Comparison of ENCODE assay signal across 14 mouse cellular contexts in the genomic region with DNA sequence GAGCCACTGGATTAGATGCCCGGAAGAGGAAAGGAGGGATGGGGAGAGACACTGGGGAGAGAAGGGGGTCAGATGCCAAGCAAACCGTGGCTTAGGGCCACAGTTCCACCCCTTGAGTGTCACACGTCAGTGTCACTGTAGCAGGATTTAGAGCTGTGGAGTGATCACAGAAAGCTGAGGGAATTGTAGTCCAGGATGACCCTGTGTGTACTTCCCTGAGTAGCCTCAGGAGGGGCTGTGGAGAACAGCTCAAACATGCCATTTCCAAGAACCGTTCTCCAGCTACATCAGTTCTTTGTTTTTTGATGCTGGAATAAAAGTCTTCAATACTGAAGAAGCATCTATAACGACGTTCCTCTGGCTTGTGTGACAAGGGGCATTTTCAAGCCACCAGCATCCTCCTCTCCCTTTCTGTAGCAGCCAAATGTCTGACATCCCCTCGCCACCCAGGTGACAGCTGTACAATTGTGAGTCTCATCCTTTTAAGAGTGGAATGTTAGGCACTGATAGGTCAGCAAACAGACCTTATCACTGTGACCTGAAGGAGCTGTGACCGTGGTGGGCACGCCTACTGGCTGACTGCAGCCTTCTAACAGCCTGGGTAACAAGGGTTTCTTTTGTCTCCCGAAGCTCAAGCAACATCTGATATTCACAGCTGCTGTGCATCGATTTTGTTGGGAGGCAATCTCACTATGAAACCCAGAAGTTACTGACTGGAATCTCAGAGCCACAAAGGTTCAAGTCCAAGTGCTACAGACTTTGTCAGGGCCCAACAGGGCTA. TPM values are rescaled to one million over a fixed set of nuclear protein-coding genes. Genes with fewer than 3 reads are reported as not detected.
DNase-seq lines count a peak whose midpoint lies in the region; ATAC-seq lines count a peak whose summit lies in the region.
"Had no signal": no experiment of that assay in that cellular context is flagged by ENCODE, and none has a peak within 500 bp of the region (broad histone marks: within the 10 kb centered on the region; RNA-seq: fewer than 3 reads in every experiment).

No protein-coding gene starts in this region.

- WGBS in hindbrain, embryonic 10.5 days, result 40% methylated on average over 11 of the region's 11 CpGs
- WGBS in hindbrain, embryonic 13.5 days, result 38% methylated on average over 11 of the region's 11 CpGs
- 57% methylated on average over 11 of the region's 11 CpGs for WGBS in midbrain, embryonic 11.5 days
- 41% methylated on average over 11 of the region's 11 CpGs for WGBS in midbrain, embryonic 16.5 days
- 27% methylated on average over 11 of the region's 11 CpGs for WGBS in embryonic facial prominence, embryonic 13.5 days
- 47% methylated on average over 11 of the region's 11 CpGs for WGBS in midbrain, embryonic 15.5 days

- no peak overlapping the region for H3K4me3 ChIP-seq in hindbrain, embryonic 10.5 days
- H3K4me3 ChIP-seq in hindbrain, embryonic 13.5 days, result no peak overlapping the region
- no peak overlapping the region for H3K4me3 ChIP-seq in midbrain, embryonic 11.5 days (ENCODE audit: low read depth, low read length)
- no peak overlapping the region for H3K4me3 ChIP-seq in midbrain, embryonic 16.5 days (ENCODE audit: low read depth, low read length)
- H3K4me3 ChIP-seq in embryonic facial prominence, embryonic 13.5 days, result no peak overlapping the region
- no peak overlapping the region for H3K4me3 ChIP-seq in midbrain, embryonic 15.5 days
- H3K4me3 ChIP-seq: heart, embryonic 12.5 days had no signal

- H3K27me3 ChIP-seq in hindbrain, embryonic 10.5 days (ENCODE audit: insufficient read depth, poor library complexity, severe bottlenecking), result no peaks in the 10 kb centered on the region
- no peaks in the 10 kb centered on the region; the same call in 1 of the 2 replicates for H3K27me3 ChIP-seq in hindbrain, embryonic 13.5 days
- no peaks in the 10 kb centered on the region for H3K27me3 ChIP-seq in midbrain, embryonic 11.5 days (ENCODE audit: control insufficient read depth, insufficient read depth, low read length)
- no peaks in the 10 kb centered on the region for H3K27me3 ChIP-seq in midbrain, embryonic 16.5 days (ENCODE audit: control insufficient read depth, insufficient read depth, low read depth, low read length)
- no peaks in the 10 kb centered on the region for H3K27me3 ChIP-seq in embryonic facial prominence, embryonic 13.5 days
- H3K27me3 ChIP-seq in midbrain, embryonic 15.5 days (replicated peaks), result no peaks in the 10 kb centered on the region
- H3K27me3 ChIP-seq: heart, embryonic 12.5 days had no signal

- no peak overlapping the region for H3K9ac ChIP-seq in hindbrain, embryonic 13.5 days
- no peak overlapping the region for H3K9ac ChIP-seq in midbrain, embryonic 11.5 days (ENCODE audit: low read length)
- H3K9ac ChIP-seq in midbrain, embryonic 16.5 days (ENCODE audit: low read depth, low read length), result no peak overlapping the region
- H3K9ac ChIP-seq in embryonic facial prominence, embryonic 13.5 days, result no peak overlapping the region
- H3K9ac ChIP-seq in midbrain, embryonic 15.5 days, result no peak overlapping the region
- H3K9ac ChIP-seq: heart, embryonic 12.5 days had no signal

- H3K4me2 ChIP-seq in hindbrain, embryonic 13.5 days, result no peak overlapping the region
- no peak overlapping the region for H3K4me2 ChIP-seq in midbrain, embryonic 11.5 days
- no peak overlapping the region for H3K4me2 ChIP-seq in midbrain, embryonic 16.5 days (ENCODE audit: low read length)
- no peak overlapping the region for H3K4me2 ChIP-seq in embryonic facial prominence, embryonic 13.5 days
- no peak overlapping the region for H3K4me2 ChIP-seq in midbrain, embryonic 15.5 days
- H3K4me2 ChIP-seq: heart, embryonic 12.5 days had no signal

- no peaks in the 10 kb centered on the region for H3K36me3 ChIP-seq in hindbrain, embryonic 10.5 days
- H3K36me3 ChIP-seq in hindbrain, embryonic 13.5 days, result no peaks in the 10 kb centered on the region
- H3K36me3 ChIP-seq in midbrain, embryonic 11.5 days (ENCODE audit: control insufficient read depth, insufficient read depth, low read length), result no peaks in the 10 kb centered on the region
- H3K36me3 ChIP-seq in midbrain, embryonic 16.5 days (ENCODE audit: control insufficient read depth, insufficient read depth, low read length), result no peaks in the 10 kb centered on the region
- H3K36me3 ChIP-seq in embryonic facial prominence, embryonic 13.5 days, result no peaks in the 10 kb centered on the region
- no peaks in the 10 kb centered on the region for H3K36me3 ChIP-seq in midbrain, embryonic 15.5 days (replicated peaks)
- H3K36me3 ChIP-seq: heart, embryonic 12.5 days had no signal

- peaks cover 39% of the 10 kb centered on the region for H3K4me1 ChIP-seq in hindbrain, embryonic 10.5 days (replicated peaks)
- H3K4me1 ChIP-seq in hindbrain, embryonic 13.5 days (replicated peaks), result peaks cover 8% of the 10 kb centered on the region; the same call in 1 of the 2 replicates
- no peaks in the 10 kb centered on the region for H3K4me1 ChIP-seq in midbrain, embryonic 11.5 days (ENCODE audit: control insufficient read depth, insufficient read depth, low read length)
- H3K4me1 ChIP-seq in midbrain, embryonic 16.5 days (ENCODE audit: control insufficient read depth, insufficient read depth, low read length), result no peaks in the 10 kb centered on the region
- H3K4me1 ChIP-seq in embryonic facial prominence, embryonic 13.5 days, result peaks cover 24% of the 10 kb centered on the region
- H3K4me1 ChIP-seq in midbrain, embryonic 15.5 days, result no peaks in the 10 kb centered on the region
- H3K4me1 ChIP-seq: heart, embryonic 12.5 days had no signal

- peak; percentile 51 for DNase-seq in hindbrain, embryonic 10.5 days (ENCODE audit: low spot score)
- DNase-seq in midbrain, embryonic 11.5 days (ENCODE audit: low spot score, missing footprints), result peak; percentile 85
- DNase-seq in frontal cortex, postnatal 36 days (ENCODE audit: low spot score in 2 of 2), result no peak
- DNase-seq: cerebellum, adult 9-11 months; kidney, postnatal 36 days; lung, postnatal 36 days had no signal

- no peak for ATAC-seq in hindbrain, embryonic 13.5 days (ENCODE audit: low FRiP score)
- ATAC-seq in midbrain, embryonic 11.5 days (ENCODE audit: low FRiP score), result peak; percentile 74
- no peak for ATAC-seq in midbrain, embryonic 16.5 days
- ATAC-seq in embryonic facial prominence, embryonic 13.5 days (ENCODE audit: insufficient number of reproducible peaks, insufficient read depth, low FRiP score, low TSS enrichment, low read depth), result no peak
- ATAC-seq in midbrain, embryonic 15.5 days (replicated peaks), result 0 out of 2 replicates have a peak, but pooled peaks have one; percentile 14
- ATAC-seq in megakaryocyte, adult 5-6 weeks (ENCODE audit: poor library complexity, severe bottlenecking), result no peak
- ATAC-seq: activated CD4-positive, CD25-positive, alpha-beta regulatory T cell, adult 4 months had no signal

- peaks cover 9% of the 10 kb centered on the region; the same call in 1 of the 2 replicates for H3K9me3 ChIP-seq in hindbrain, embryonic 10.5 days
- H3K9me3 ChIP-seq in hindbrain, embryonic 13.5 days, result no peaks in the 10 kb centered on the region
- no peaks in the 10 kb centered on the region for H3K9me3 ChIP-seq in midbrain, embryonic 11.5 days (ENCODE audit: control insufficient read depth, low read length)
- H3K9me3 ChIP-seq in midbrain, embryonic 16.5 days (replicated peaks; ENCODE audit: control insufficient read depth, low read length, poor library complexity, severe bottlenecking), result no peaks in the 10 kb centered on the region
- peaks cover 5% of the 10 kb centered on the region; the same call in 1 of the 2 replicates for H3K9me3 ChIP-seq in embryonic facial prominence, embryonic 13.5 days
- no peaks in the 10 kb centered on the region for H3K9me3 ChIP-seq in midbrain, embryonic 15.5 days
- H3K9me3 ChIP-seq: heart, embryonic 12.5 days had no signal

- peak overlapping the region; percentile 81 for H3K27ac ChIP-seq in hindbrain, embryonic 10.5 days
- H3K27ac ChIP-seq in hindbrain, embryonic 13.5 days, result no peak overlapping the region; the same call in 1 of the 2 replicates
- peak overlapping the region; percentile 44; the same call in 1 of the 2 replicates for H3K27ac ChIP-seq in midbrain, embryonic 11.5 days (ENCODE audit: low read depth, low read length)
- no peak overlapping the region for H3K27ac ChIP-seq in midbrain, embryonic 16.5 days (ENCODE audit: low read length)
- H3K27ac ChIP-seq in embryonic facial prominence, embryonic 13.5 days, result peak overlapping the region; percentile 8; the same call in 1 of the 2 replicates
- no peak overlapping the region for H3K27ac ChIP-seq in midbrain, embryonic 15.5 days

RNA-seq across cellular contexts. Expression of gene Fat4, which starts 39.9 kb away (rescaled TPM):
- 6.6 and 10.3 TPM in 2 replicates for polyA plus RNA-seq in hindbrain, embryonic 10.5 days (2016; fragmentation: Nextera tagmentation; extraction: Ambion mirVana)
- polyA plus RNA-seq in hindbrain, embryonic 13.5 days (2015; fragmentation: Nextera tagmentation; extraction: Ambion mirVana), result 9.9 and 10.0 TPM in 2 replicates
- polyA plus RNA-seq in midbrain, embryonic 11.5 days (2014; fragmentation: Nextera tagmentation; extraction: Ambion mirVana), result 9.3 and 10.3 TPM in 2 replicates
- 5.9 and 6.8 TPM in 2 replicates for polyA plus RNA-seq in midbrain, embryonic 16.5 days (2015; fragmentation: Nextera tagmentation; extraction: Ambion mirVana)
- 19.6 and 23.9 TPM in 2 replicates for polyA plus RNA-seq in embryonic facial prominence, embryonic 13.5 days (2015; fragmentation: Nextera tagmentation; extraction: Ambion mirVana)
- polyA plus RNA-seq in midbrain, embryonic 15.5 days (2015; fragmentation: Nextera tagmentation; extraction: Ambion mirVana), result 8.2 and 9.2 TPM in 2 replicates
- total RNA-seq in megakaryocyte, adult 5-6 weeks (2015), result 0.11 TPM in 1 of 2 replicates, not detected in the other
- 0.04 and 0.08 TPM in 2 replicates for total RNA-seq in megakaryocyte, adult 5-6 weeks (2017)
- total RNA-seq: MEL had no signal
- polyA plus RNA-seq: activated CD4-positive, CD25-positive, alpha-beta regulatory T cell, adult 4 months had no signal

Comparison
In these comparisons a context has a peak if more than half of its experiments do, and no peak if none do; other contexts are left out.
1. H3K27ac ChIP-seq: peak in hindbrain, embryonic 10.5 days (single experiment), midbrain, embryonic 11.5 days (single experiment) and embryonic facial prominence, embryonic 13.5 days (single experiment); none in hindbrain, embryonic 13.5 days (single experiment), midbrain, embryonic 16.5 days (single experiment) and midbrain, embryonic 15.5 days (single experiment).
2. ATAC-seq: peak in midbrain, embryonic 11.5 days (single experiment) and midbrain, embryonic 15.5 days (single experiment); none in hindbrain, embryonic 13.5 days (single experiment), midbrain, embryonic 16.5 days (single experiment), embryonic facial prominence, embryonic 13.5 days (single experiment) and megakaryocyte, adult 5-6 weeks (single experiment).
3. DNase-seq: peak in hindbrain, embryonic 10.5 days (single experiment) and midbrain, embryonic 11.5 days (single experiment); none in frontal cortex, postnatal 36 days (0 of 2).